Mouse (Mus musculus) lung, embryonic 16.5 days (tissue): Measurements from ENCODE around the gene Adgrb3. TPM values are rescaled to one million over a fixed set of nuclear protein-coding genes. Genes with fewer than 3 reads are reported as not detected.

ENCODE experiments used
- ATAC-seq: fragments of 200-750 bp; cut with Nextera tagmentation; 2 replicates; pipeline ENCODE4 v1.8.0; 2017; ENCODE audit warnings: low read depth, mild to moderate bottlenecking, moderate library complexity
- H3K27ac ChIP-seq: fragments of 300-500 bp; sonication (generic); 2 replicates; pipeline ENCODE4 v1.5.1; 2014; ENCODE audit warnings: mild to moderate bottlenecking, control low read depth, low read length
- H3K27me3 ChIP-seq: fragments of 300-500 bp; sonication (generic); 2 replicates; pipeline ENCODE4 v1.6.1; 2014; ENCODE audit warnings: low read depth, low read length, mixed read lengths; ENCODE audit not compliant: control insufficient read depth, insufficient read depth
- H3K36me3 ChIP-seq: fragments of 300-500 bp; sonication (generic); 2 replicates; pipeline ENCODE4 v1.6.1; 2014; ENCODE audit warnings: low read length; ENCODE audit not compliant: control insufficient read depth, insufficient read depth
- H3K4me1 ChIP-seq: fragments of 300-500 bp; sonication (generic); replicated peaks from 2 replicates; pipeline ENCODE4 v1.6.1; 2014; ENCODE audit warnings: low read length, mixed read lengths; ENCODE audit not compliant: control insufficient read depth, insufficient read depth
- H3K4me2 ChIP-seq: fragments of 300-500 bp; sonication (generic); 2 replicates; pipeline ENCODE4 v1.6.1; 2014; ENCODE audit warnings: low read depth, low read length, control low read depth
- H3K4me3 ChIP-seq: fragments of 300-500 bp; sonication (generic); 2 replicates; pipeline ENCODE4 v1.5.1; 2014; ENCODE audit warnings: mild to moderate bottlenecking, low read length, control low read depth
- H3K9ac ChIP-seq: fragments of 300-500 bp; sonication (generic); 2 replicates; pipeline ENCODE4 v1.6.1; 2014; ENCODE audit warnings: low read length, control low read depth
- H3K9me3 ChIP-seq: fragments of 300-500 bp; sonication (generic); 2 replicates; pipeline ENCODE4 v1.6.1; 2016; ENCODE audit warnings: low read length; ENCODE audit not compliant: control insufficient read depth
- WGBS: fragments of 180-500 bp; shearing (Covaris S2); extraction: QIAGEN DNeasy Blood & Tissue Kit; methylation state at CpG from one replicate; pipeline ENCODE4 v1.1.7; 2014; 5-methylcytosine and 5-hydroxymethylcytosine counted together
- polyA plus RNA-seq: library from polyadenylated mRNA; unstranded; fragments of >200 nt; fragmentation: Nextera tagmentation; extraction: Ambion mirVana; gene quantifications from 2 replicates; pipeline ENCODE4 v1.2.1, GENCODE M21; 2015

The Adgrb3 gene
- polyA plus RNA-seq, 1 experiment from 2014 or later: 0.51 TPM

GRCm38 (mm10) chr1:25166036-25166796 lies 663.3 kb downstream of the Adgrb3 start:
- no peaks in the 10 kb centered on the region for H3K36me3 ChIP-seq
- no peaks in the 10 kb centered on the region for H3K9me3 ChIP-seq
- H3K9ac ChIP-seq: no peak overlapping the region
- no peak overlapping the region for H3K27ac ChIP-seq
- H3K4me1 ChIP-seq: no peaks in the 10 kb centered on the region
- H3K4me3 ChIP-seq: no peak overlapping the region
- H3K27me3 ChIP-seq: no peaks in the 10 kb centered on the region
- no peak overlapping the region for H3K4me2 ChIP-seq
- 72% methylated on average over 11 of the region's 11 CpGs for WGBS
- no peak for ATAC-seq

DNA sequence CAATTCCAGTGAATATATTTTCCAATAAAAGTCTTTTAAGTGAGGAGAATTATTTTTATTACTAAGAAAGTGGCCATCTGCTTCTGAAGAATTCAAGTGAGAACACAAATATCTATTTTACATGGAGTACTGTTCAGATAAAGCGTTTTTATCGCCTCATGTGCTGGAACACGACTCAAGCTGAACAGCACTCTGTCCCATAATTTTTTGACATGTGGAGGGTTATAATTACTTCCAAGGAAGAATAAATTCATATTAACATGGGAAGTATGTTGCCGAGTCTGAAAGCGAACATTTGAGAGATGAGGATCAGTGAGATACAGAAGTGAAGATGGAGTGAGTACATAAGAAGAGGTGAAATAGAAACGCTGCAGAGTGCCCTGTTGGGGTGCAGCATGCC lies 665.9 kb downstream of the Adgrb3 start:
- no peak for ATAC-seq
- no peak overlapping the region for H3K4me3 ChIP-seq
- H3K4me2 ChIP-seq: no peak overlapping the region
- no peaks in the 10 kb centered on the region for H3K9me3 ChIP-seq
- no peaks in the 10 kb centered on the region for H3K36me3 ChIP-seq
- H3K27me3 ChIP-seq: no peaks in the 10 kb centered on the region
- H3K4me1 ChIP-seq: no peaks in the 10 kb centered on the region
- WGBS: 64% methylated on average over 6 of the region's 6 CpGs
- H3K9ac ChIP-seq: no peak overlapping the region
- no peak overlapping the region for H3K27ac ChIP-seq

DNA sequence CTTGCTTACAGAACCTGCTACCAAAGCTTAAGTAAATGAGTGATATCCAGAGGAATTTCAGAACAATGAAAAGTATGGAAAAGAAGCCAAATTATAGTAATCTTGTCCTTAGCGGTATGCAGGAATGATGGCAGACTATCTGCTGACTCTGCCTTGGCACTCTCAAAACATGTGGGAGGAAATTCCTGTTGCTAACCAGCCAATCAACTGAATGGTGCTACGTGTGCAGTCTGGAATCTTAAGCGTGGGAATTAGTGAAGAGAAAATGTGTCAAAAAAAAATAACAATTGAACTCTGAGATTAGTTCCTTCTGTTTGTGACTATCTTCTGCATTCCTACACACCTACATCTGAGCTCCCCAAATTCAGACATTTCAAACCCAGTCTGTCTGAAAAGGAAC lies 683.3 kb downstream of the Adgrb3 start:
- no peak overlapping the region for H3K27ac ChIP-seq
- H3K4me3 ChIP-seq: no peak overlapping the region
- no peaks in the 10 kb centered on the region for H3K9me3 ChIP-seq
- WGBS: 52% methylated on average over 3 of the region's 3 CpGs
- no peaks in the 10 kb centered on the region for H3K36me3 ChIP-seq
- no peak overlapping the region for H3K4me2 ChIP-seq
- no peaks in the 10 kb centered on the region for H3K4me1 ChIP-seq
- H3K9ac ChIP-seq: no peak overlapping the region
- no peak for ATAC-seq
- H3K27me3 ChIP-seq: no peaks in the 10 kb centered on the region

DNA sequence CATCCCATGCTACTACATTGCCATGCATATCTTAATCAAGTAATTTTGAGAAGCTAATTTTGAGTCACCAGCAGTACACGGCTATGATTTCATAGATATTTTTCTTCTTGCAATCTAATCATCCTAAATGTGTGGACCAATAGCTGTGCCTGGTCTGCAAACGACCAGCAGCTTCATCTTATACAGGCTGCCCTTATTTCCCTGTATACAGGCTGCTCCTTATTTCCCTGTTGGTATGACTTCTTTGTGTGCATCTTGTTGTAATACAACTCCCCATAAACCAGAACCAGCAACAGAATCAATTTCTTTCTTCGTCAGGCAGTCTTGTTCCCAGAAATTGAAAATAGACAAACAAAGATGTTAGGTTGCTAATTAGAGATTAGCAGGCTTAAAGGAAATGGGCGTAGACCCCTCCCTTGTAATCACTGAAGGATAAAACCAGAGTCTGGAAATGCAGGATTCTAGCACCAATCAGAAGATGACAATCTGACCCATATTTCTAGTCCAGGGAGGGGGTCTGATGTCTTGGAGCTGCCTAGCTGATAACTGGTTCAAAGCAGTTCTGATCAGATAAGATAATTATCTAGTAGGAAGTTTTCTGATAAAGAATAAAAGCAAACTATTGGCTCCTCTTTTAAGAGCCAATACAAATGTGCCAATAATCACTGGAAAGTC lies 697.2 kb downstream of the Adgrb3 start:
- Histone ChIP-seq H3K27ac (no peak overlapping the region), H3K4me3 (no peak overlapping the region), H3K9ac (no peak overlapping the region), H3K9me3 (no peaks in the 10 kb centered on the region), H3K36me3 (no peaks in the 10 kb centered on the region), H3K27me3 (no peaks in the 10 kb centered on the region), H3K4me1 (no peaks in the 10 kb centered on the region), H3K4me2 (no peak overlapping the region)
- ATAC-seq: no peak
- WGBS: 61% methylated on average over 4 of the region's 4 CpGs

GRCm38 (mm10) chr1:25115512-25115911 lies 714.0 kb downstream of the Adgrb3 start:
- peak; percentile 43 for ATAC-seq
- Histone ChIP-seq H3K4me2 (no peak overlapping the region), H3K27me3 (no peaks in the 10 kb centered on the region), H3K27ac (no peak overlapping the region), H3K36me3 (no peaks in the 10 kb centered on the region), H3K4me3 (no peak overlapping the region), H3K9me3 (no peaks in the 10 kb centered on the region), H3K4me1 (no peaks in the 10 kb centered on the region), H3K9ac (no peak overlapping the region)
- WGBS: 39% methylated on average over 11 of the region's 11 CpGs

DNA sequence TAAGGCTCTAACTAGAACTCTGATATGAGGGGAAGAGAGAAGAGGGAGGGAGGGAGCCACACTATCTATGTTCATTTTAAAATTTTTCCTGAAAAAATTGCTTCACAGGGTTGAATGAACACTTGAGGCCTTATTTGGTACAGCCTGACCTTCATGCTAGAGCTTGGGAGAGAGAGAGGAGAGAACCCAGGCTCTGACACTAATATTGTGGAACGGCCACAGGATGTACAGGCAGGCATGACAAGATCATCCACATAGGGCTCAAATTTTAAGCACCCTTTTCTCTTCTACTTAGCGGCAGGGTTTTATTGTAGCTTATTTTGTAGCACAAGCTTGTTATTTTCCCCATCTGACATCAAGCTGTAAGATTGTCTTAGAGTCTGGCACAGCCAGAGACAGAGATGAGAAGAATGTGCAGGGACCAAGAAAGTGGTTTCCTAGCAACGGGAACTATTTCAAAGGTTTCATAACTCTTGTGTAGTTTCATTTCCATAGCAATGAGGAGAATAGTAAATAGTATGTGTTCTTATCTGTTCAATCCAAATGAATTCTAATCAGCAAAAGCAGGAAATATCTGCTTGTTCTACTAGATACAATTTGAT lies 721.9 kb downstream of the Adgrb3 start:
- ATAC-seq: peak; percentile 35; the same call in 1 of the 2 replicates
- Histone ChIP-seq H3K4me1 (0 out of 2 replicates have a peak, but pooled peaks cover 4% of the 10 kb centered on the region), H3K36me3 (no peaks in the 10 kb centered on the region), H3K4me3 (no peak overlapping the region), H3K9me3 (no peaks in the 10 kb centered on the region), H3K27me3 (no peaks in the 10 kb centered on the region), H3K4me2 (no peak overlapping the region), H3K9ac (no peak overlapping the region), H3K27ac (no peak overlapping the region)
- 53% methylated on average over 3 of the region's 3 CpGs for WGBS

DNA sequence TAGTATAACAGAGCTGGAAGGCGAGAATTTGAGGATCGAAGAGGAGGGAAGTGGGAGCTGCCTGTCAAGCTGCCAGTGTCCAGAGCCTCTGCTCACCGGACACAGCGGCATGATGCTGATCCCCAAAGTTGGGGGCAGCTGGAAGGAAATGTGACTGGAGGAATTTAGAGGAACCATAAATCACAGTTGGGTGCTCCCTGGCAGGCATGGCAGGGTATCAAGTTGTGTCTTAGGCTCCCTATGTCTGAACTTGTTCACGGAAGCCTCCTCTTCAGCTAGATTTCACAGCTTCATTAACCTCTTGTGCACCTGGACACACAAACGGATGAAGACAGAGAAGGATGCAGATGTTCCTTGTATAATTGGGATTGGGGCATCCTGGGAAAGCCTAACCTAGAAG lies 722.8 kb downstream of the Adgrb3 start:
- Histone ChIP-seq H3K4me3 (no peak overlapping the region), H3K4me1 (0 out of 2 replicates have a peak, but pooled peaks cover 4% of the 10 kb centered on the region), H3K4me2 (no peak overlapping the region), H3K36me3 (no peaks in the 10 kb centered on the region), H3K27ac (no peak overlapping the region), H3K9me3 (no peaks in the 10 kb centered on the region), H3K9ac (no peak overlapping the region), H3K27me3 (no peaks in the 10 kb centered on the region)
- ATAC-seq: no peak
- WGBS: 55% methylated on average over 6 of the region's 6 CpGs

DNA sequence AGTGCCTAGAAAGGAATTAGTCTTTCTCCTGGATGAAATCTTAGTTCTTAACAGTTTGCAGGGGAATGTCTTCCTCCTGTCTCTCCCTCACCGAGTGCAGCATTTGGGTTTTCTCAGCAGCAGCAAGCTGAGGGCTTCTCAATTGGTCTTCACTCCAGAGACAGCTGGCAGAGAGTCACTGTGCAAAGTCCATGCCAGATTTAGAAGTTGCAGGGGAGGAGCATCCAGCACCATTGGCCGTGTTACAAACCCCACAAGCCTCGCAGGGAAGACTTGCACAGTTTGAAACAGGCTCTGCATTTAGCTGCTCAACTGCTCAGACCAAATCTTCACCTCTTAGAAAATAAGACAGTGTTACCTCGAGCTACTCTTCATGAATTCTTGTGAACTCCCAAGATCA lies 724.1 kb downstream of the Adgrb3 start:
- Histone ChIP-seq H3K4me2 (no peak overlapping the region), H3K9ac (no peak overlapping the region), H3K27me3 (no peaks in the 10 kb centered on the region), H3K36me3 (no peaks in the 10 kb centered on the region), H3K4me3 (no peak overlapping the region), H3K9me3 (no peaks in the 10 kb centered on the region), H3K27ac (0 out of 2 replicates have a peak overlapping the region, but pooled peaks have one; percentile 31), H3K4me1 (0 out of 2 replicates have a peak, but pooled peaks cover 4% of the 10 kb centered on the region)
- WGBS: 23% methylated on average over 4 of the region's 4 CpGs
- ATAC-seq: peak; percentile 98

GRCm38 (mm10) chr1:25088010-25088719 lies 741.3 kb downstream of the Adgrb3 start:
- no peak for ATAC-seq
- WGBS: 50% methylated on average over 5 of the region's 5 CpGs

More at GRCm38 (mm10) chr1:25088010-25088719, 741.3 kb downstream of the Adgrb3 start:
- Histone ChIP-seq H3K9me3 (no peaks in the 10 kb centered on the region), H3K4me1 (0 out of 2 replicates have a peak, but pooled peaks cover 2% of the 10 kb centered on the region), H3K27me3 (no peaks in the 10 kb centered on the region), H3K4me2 (no peak overlapping the region), H3K36me3 (no peaks in the 10 kb centered on the region), H3K27ac (no peak overlapping the region), H3K9ac (no peak overlapping the region), H3K4me3 (no peak overlapping the region)
